Mouse (Mus musculus) cerebellum, adult 2 months (tissue): ENCODE results near the gene Ankrd55. TPM values are rescaled to one million over a fixed set of nuclear protein-coding genes. Genes with fewer than 3 reads are reported as not detected.
"Not testable (repeated sequence)": the region's sequence is repeated elsewhere in the genome, so short reads cannot be mapped to it uniquely, and the experiment has no call there.

Experiments
- DNase-seq, 2 experiments: peaks; one replicate each; pipeline ENCODE4 v3.0.0; 2021
- H3K27ac ChIP-seq: fragments of 200-500 bp; 2 replicates; pipeline ENCODE4 v1.5.1; 2012; ENCODE audit warnings: low read length, control low read depth, inconsistent platforms; ENCODE audit not compliant: insufficient read depth
- H3K27me3 ChIP-seq: fragments of 200-500 bp; 2 replicates; pipeline ENCODE4 v1.6.1; 2012; ENCODE audit warnings: inconsistent platforms, mild to moderate bottlenecking, low read length, moderate library complexity; ENCODE audit not compliant: control insufficient read depth, insufficient read depth
- H3K4me1 ChIP-seq: fragments of 200-500 bp; 2 replicates; pipeline ENCODE4 v1.6.1; 2011; ENCODE audit warnings: low read length; ENCODE audit not compliant: control insufficient read depth, insufficient read depth
- H3K4me3 ChIP-seq: fragments of 200-500 bp; replicated peaks from 2 replicates; pipeline ENCODE3; 2011; ENCODE audit warnings: mild to moderate bottlenecking, low read depth, low read length, control low read depth; ENCODE audit not compliant: insufficient read depth
- CTCF ChIP-seq: fragments of 200-500 bp; IDR thresholded peaks from 2 replicates; pipeline ENCODE4 v1.5.1; 2011; ENCODE audit warnings: low read depth, mild to moderate bottlenecking, control low read depth, low read length, moderate library complexity, borderline replicate concordance; ENCODE audit not compliant: insufficient read depth
- POLR2A ChIP-seq: fragments of 200-500 bp; IDR thresholded peaks from 2 replicates; pipeline ENCODE4 v1.6.1; 2011; ENCODE audit warnings: low read length, control low read depth, borderline replicate concordance; ENCODE audit not compliant: insufficient read depth
- WGBS: fragments of 180-500 bp; shearing (Covaris S2); methylation state at CpG from one replicate; pipeline ENCODE4 v1.1.7; 2018; 5-methylcytosine and 5-hydroxymethylcytosine counted together
- polyA plus RNA-seq: library from polyadenylated mRNA; depleted of rRNA; stranded (reverse); fragments of >200 nt; gene quantifications from 2 replicates; pipeline ENCODE4 v1.2.3, GENCODE M21; 2012

Ankrd55 gene
- polyA plus RNA-seq, 1 experiment, result 15.2 TPM

- Histone ChIP-seq H3K27me3 (no peaks in the 10 kb centered on the region), H3K27ac (no peak overlapping the region), H3K4me3 (no peak overlapping the region), H3K4me1 (no peaks in the 10 kb centered on the region)
- no peak for DNase-seq
- TF ChIP-seq POLR2A (no peak), CTCF (no peak)
- 95% methylated on average over 2 of the region's 2 CpGs for WGBS
These were observed 15.2 kb downstream of the Ankrd55 start for GRCm38 (mm10) chr13:112303429-112303828.

- no peak overlapping the region for H3K4me3 ChIP-seq
- no peak for DNase-seq
- no peaks in the 10 kb centered on the region for H3K27me3 ChIP-seq
- TF ChIP-seq CTCF (peak; percentile 23; the same call in 1 of the 2 replicates), POLR2A (no peak)
- no peaks in the 10 kb centered on the region for H3K4me1 ChIP-seq
- no peak overlapping the region for H3K27ac ChIP-seq
- 32% methylated on average over 1 of the region's 1 CpGs for whole genome bisulfite sequencing
These were observed 20.4 kb downstream of the Ankrd55 start for GRCm38 (mm10) chr13:112308672-112309071.

- H3K4me1 ChIP-seq, H3K27me3 ChIP-seq, H3K4me3 ChIP-seq, H3K27ac ChIP-seq, DNase-seq: not testable (repeated sequence)
- WGBS, result 31% methylated on average over 3 of the region's 3 CpGs
These were observed 23.4 kb downstream of the Ankrd55 start for GRCm38 (mm10) chr13:112311611-112312010.

GRCm38 (mm10) chr13:112315442-112315841 lies 27.2 kb downstream of the Ankrd55 start:
- peak in 1 of 2 experiments; percentile 8 for DNase-seq
- TF ChIP-seq POLR2A, result no peak
- TF ChIP-seq CTCF, result no peak
- Histone ChIP-seq H3K27ac (no peak overlapping the region), H3K27me3 (no peaks in the 10 kb centered on the region), H3K4me1 (no peaks in the 10 kb centered on the region), H3K4me3 (no peak overlapping the region)
- WGBS, result 10% methylated on average over 3 of the region's 3 CpGs

- no peaks in the 10 kb centered on the region for H3K27me3 ChIP-seq
- TF ChIP-seq CTCF (no peak), POLR2A (no peak)
- H3K4me1 ChIP-seq, result no peaks in the 10 kb centered on the region
- H3K27ac ChIP-seq, result no peak overlapping the region
- 51% methylated on average over 11 of the region's 11 CpGs for WGBS
- DNase-seq, result no peak
- no peak overlapping the region for H3K4me3 ChIP-seq
These were observed 28.6 kb downstream of the Ankrd55 start for GRCm38 (mm10) chr13:112316622-112317482.

GRCm38 (mm10) chr13:112318124-112318523 lies 29.9 kb downstream of the Ankrd55 start:
- Histone ChIP-seq H3K27ac (no peak overlapping the region), H3K4me1 (no peaks in the 10 kb centered on the region), H3K27me3 (no peaks in the 10 kb centered on the region), H3K4me3 (no peak overlapping the region)
- no peak for TF ChIP-seq POLR2A
- no peak for TF ChIP-seq CTCF
- 87% methylated on average over 8 of the region's 8 CpGs for WGBS
- DNase-seq, result no peak

- 51% methylated on average over 12 of the region's 12 CpGs for WGBS
- TF ChIP-seq CTCF (no peak), POLR2A (no peak)
These were observed 35.5 kb downstream of the Ankrd55 start for GRCm38 (mm10) chr13:112323591-112324266.

GRCm38 (mm10) chr13:112325126-112325525 lies 36.9 kb downstream of the Ankrd55 start:
- Histone ChIP-seq H3K4me3 (no peak overlapping the region), H3K4me1 (no peaks in the 10 kb centered on the region), H3K27ac (no peak overlapping the region), H3K27me3 (no peaks in the 10 kb centered on the region)
- DNase-seq, result no peak
- TF ChIP-seq POLR2A (no peak), CTCF (no peak)
- WGBS, result 94% methylated on average over 2 of the region's 2 CpGs

More at GRCm38 (mm10) chr13:112323591-112324266, 35.5 kb downstream of the Ankrd55 start:
- Histone ChIP-seq H3K4me3 (no peak overlapping the region), H3K27me3 (no peaks in the 10 kb centered on the region), H3K4me1 (no peaks in the 10 kb centered on the region), H3K27ac (no peak overlapping the region)
- DNase-seq, result no peak
